In the genomic region with DNA sequence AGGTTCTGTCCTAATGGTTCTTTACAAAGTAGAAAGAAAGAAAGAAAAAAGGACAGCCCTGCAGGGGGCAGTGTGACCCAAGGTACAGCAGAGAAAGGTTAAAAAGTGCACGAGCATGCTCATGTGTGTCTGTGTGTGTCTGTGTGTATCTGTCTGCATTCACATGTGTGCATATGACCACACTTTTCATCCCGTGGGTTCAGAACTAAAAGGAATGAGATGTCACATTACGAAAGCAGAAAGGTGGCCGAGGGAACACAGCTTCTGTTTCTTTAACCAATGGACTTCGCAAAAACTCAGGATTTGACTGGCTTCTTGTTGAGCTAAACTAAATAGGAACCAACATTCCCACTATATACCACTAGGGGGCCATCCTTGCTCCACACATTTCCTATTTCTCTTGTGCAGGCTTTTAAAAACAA, we compare ENCODE assay signal across 9 mouse cellular contexts. TPM values are rescaled to one million over a fixed set of nuclear protein-coding genes. Genes with fewer than 3 reads are reported as not detected.
A peak's percentile ranks its signal among the peaks of the same experiment; 100 is the strongest.
DNase-seq lines count a peak whose midpoint lies in the region; ATAC-seq and TF ChIP-seq lines count a peak whose summit lies in the region.
"Had no signal": no experiment of that assay in that cellular context is flagged by ENCODE, and none has a peak within 500 bp of the region (broad histone marks: within the 10 kb centered on the region; RNA-seq: fewer than 3 reads in every experiment).

No protein-coding gene starts in this region.

- WGBS in midbrain, embryonic 10.5 days, result 22% methylated on average over 5 of the region's 5 CpGs
- 24% methylated on average over 5 of the region's 5 CpGs for WGBS in midbrain, embryonic 13.5 days
- WGBS in bone marrow, adult 2 months, result 22% methylated on average over 5 of the region's 5 CpGs
- 13% methylated on average over 5 of the region's 5 CpGs for WGBS in liver, embryonic 14.5 days (ENCODE audit: insufficient replicate concordance)

- H3K27me3 ChIP-seq in midbrain, embryonic 10.5 days (ENCODE audit: low read depth, poor library complexity, severe bottlenecking), result no peaks in the 10 kb centered on the region
- H3K27me3 ChIP-seq in midbrain, embryonic 13.5 days, result no peaks in the 10 kb centered on the region
- H3K27me3 ChIP-seq in liver, embryonic 14.5 days (ENCODE audit: control insufficient read depth, insufficient read depth, low read length), result no peaks in the 10 kb centered on the region
- H3K27me3 ChIP-seq: limb, embryonic 13.5 days had no signal

- peak; percentile 56 for TF ChIP-seq CTCF in bone marrow, adult 2 months (IDR thresholded peaks at IDR 0.05; ENCODE audit: control insufficient read depth, insufficient read depth, low read length)
- peak; percentile 75 for TF ChIP-seq CTCF in liver, embryonic 14.5 days (IDR thresholded peaks at IDR 0.05; ENCODE audit: low read depth)

- no peak overlapping the region for H3K4me3 ChIP-seq in midbrain, embryonic 10.5 days
- H3K4me3 ChIP-seq in midbrain, embryonic 13.5 days (replicated peaks), result no peak overlapping the region
- no peak overlapping the region for H3K4me3 ChIP-seq in bone marrow, adult 2 months (replicated peaks; ENCODE audit: control insufficient read depth, low read depth, low read length)
- H3K4me3 ChIP-seq in liver, embryonic 14.5 days (ENCODE audit: insufficient read depth in 1 of 2, low read depth in 2 of 2, low read length in 2 of 2), result no peak overlapping the region
- H3K4me3 ChIP-seq: limb, embryonic 13.5 days had no signal

- no peak for TF ChIP-seq POLR2A in bone marrow, adult 2 months (IDR thresholded peaks at IDR 0.05; ENCODE audit: borderline replicate concordance, control insufficient read depth, low read depth, low read length)

- no peaks in the 10 kb centered on the region for H3K9me3 ChIP-seq in midbrain, embryonic 10.5 days (replicated peaks)
- H3K9me3 ChIP-seq in midbrain, embryonic 13.5 days, result no peaks in the 10 kb centered on the region
- H3K9me3 ChIP-seq in liver, embryonic 14.5 days (ENCODE audit: control insufficient read depth, low read length), result no peaks in the 10 kb centered on the region
- H3K9me3 ChIP-seq: limb, embryonic 13.5 days had no signal

- peak; percentile 36 for DNase-seq in cerebellum, adult 8-10 months
- no peak for DNase-seq in cerebellum, adult 11-12 months
- peak; percentile 50 for DNase-seq in midbrain, embryonic 10.5 days (ENCODE audit: low spot score)
- peak; percentile 70 for DNase-seq in heart, postnatal 4 days
- DNase-seq in liver, embryonic 14.5 days (ENCODE audit: low read depth in 3 of 3, low spot score in 3 of 3), result peak; percentile 27 to 48 (median 29)
- DNase-seq in retina, postnatal 1 day, result peak; percentile 77

- H3K27ac ChIP-seq in midbrain, embryonic 10.5 days (replicated peaks), result no peak overlapping the region
- H3K27ac ChIP-seq in midbrain, embryonic 13.5 days, result no peak overlapping the region
- no peak overlapping the region for H3K27ac ChIP-seq in bone marrow, adult 2 months (ENCODE audit: control insufficient read depth, insufficient read depth, low read depth, low read length, poor library complexity)
- H3K27ac ChIP-seq in liver, embryonic 14.5 days, result no peak overlapping the region
- H3K27ac ChIP-seq: limb, embryonic 13.5 days had no signal

- H3K4me2 ChIP-seq in midbrain, embryonic 13.5 days (replicated peaks), result no peak overlapping the region
- H3K4me2 ChIP-seq in liver, embryonic 14.5 days (ENCODE audit: low read depth), result no peak overlapping the region
- H3K4me2 ChIP-seq: limb, embryonic 13.5 days had no signal

- H3K36me3 ChIP-seq in midbrain, embryonic 10.5 days, result peaks cover 15% of the 10 kb centered on the region
- peaks cover 35% of the 10 kb centered on the region for H3K36me3 ChIP-seq in midbrain, embryonic 13.5 days
- no peaks in the 10 kb centered on the region for H3K36me3 ChIP-seq in liver, embryonic 14.5 days (replicated peaks; ENCODE audit: control insufficient read depth, insufficient read depth, low read depth)

- TF ChIP-seq EP300 in liver, embryonic 14.5 days (IDR thresholded peaks at IDR 0.05; ENCODE audit: low read depth), result no peak

- peaks cover 5% of the 10 kb centered on the region for H3K4me1 ChIP-seq in midbrain, embryonic 10.5 days
- no peaks in the 10 kb centered on the region; the same call in 1 of the 2 replicates for H3K4me1 ChIP-seq in midbrain, embryonic 13.5 days (replicated peaks)
- no peaks in the 10 kb centered on the region for H3K4me1 ChIP-seq in bone marrow, adult 2 months (ENCODE audit: control insufficient read depth, insufficient read depth, low read length)
- H3K4me1 ChIP-seq in liver, embryonic 14.5 days (replicated peaks; ENCODE audit: control insufficient read depth in 2 of 2, insufficient read depth in 2 of 2, low read length in 1 of 2), result no peaks in the 10 kb centered on the region
- H3K4me1 ChIP-seq: limb, embryonic 13.5 days had no signal

- no peak for ATAC-seq in midbrain, embryonic 13.5 days
- ATAC-seq in liver, embryonic 14.5 days (ENCODE audit: insufficient read depth), result no peak

- no peak overlapping the region for H3K9ac ChIP-seq in midbrain, embryonic 13.5 days (replicated peaks)
- H3K9ac ChIP-seq in liver, embryonic 14.5 days (replicated peaks), result no peak overlapping the region
- H3K9ac ChIP-seq: limb, embryonic 13.5 days had no signal

RNA-seq across cellular contexts. Expression of a gene that starts 24.6 kb away (rescaled TPM):
- 7.0 and 7.5 TPM in 2 replicates for polyA plus RNA-seq in midbrain, embryonic 10.5 days (2016; fragmentation: Nextera tagmentation; extraction: Ambion mirVana)
- 10.9 and 11.4 TPM in 2 replicates for polyA plus RNA-seq in midbrain, embryonic 13.5 days (2015; fragmentation: Nextera tagmentation; extraction: Ambion mirVana)
- 1.4 and 2.8 TPM in 2 replicates for polyA plus RNA-seq in bone marrow, adult 2 months (2011; ENCODE audit: insufficient read depth, insufficient read length, low replicate concordance, missing spikeins)
- 1 to 10 TPM; 7.0 to 8.8 TPM for total RNA-seq in heart, postnatal 4 days (2021)
- 1.6 TPM in 2 replicates for polyA plus RNA-seq in liver, embryonic 14.5 days (2012; rRNA removed)
- polyA plus RNA-seq in liver, embryonic 14.5 days (2014; fragmentation: Nextera tagmentation; extraction: Ambion mirVana), result 0.69 and 1.5 TPM in 2 replicates

RNA-seq across cellular contexts. Expression of a gene that starts 24.6 kb away (rescaled TPM):
- 165 and 177 TPM in 2 replicates for polyA plus RNA-seq in midbrain, embryonic 10.5 days (2016; fragmentation: Nextera tagmentation; extraction: Ambion mirVana)
- polyA plus RNA-seq in midbrain, embryonic 13.5 days (2015; fragmentation: Nextera tagmentation; extraction: Ambion mirVana), result 202 and 216 TPM in 2 replicates
- 36.0 and 37.0 TPM in 2 replicates for polyA plus RNA-seq in bone marrow, adult 2 months (2011; ENCODE audit: insufficient read depth, insufficient read length, low replicate concordance, missing spikeins)
- 10 to 100 TPM; 87.1 to 94.5 TPM for total RNA-seq in heart, postnatal 4 days (2021)
- 11.9 and 26.7 TPM in 2 replicates for polyA plus RNA-seq in liver, embryonic 14.5 days (2012; rRNA removed)
- 82.3 and 84.0 TPM in 2 replicates for polyA plus RNA-seq in liver, embryonic 14.5 days (2014; fragmentation: Nextera tagmentation; extraction: Ambion mirVana)

RNA-seq across cellular contexts. Expression of a gene that starts 51.3 kb away (rescaled TPM):
- 119 and 141 TPM in 2 replicates for polyA plus RNA-seq in midbrain, embryonic 10.5 days (2016; fragmentation: Nextera tagmentation; extraction: Ambion mirVana)
- polyA plus RNA-seq in midbrain, embryonic 13.5 days (2015; fragmentation: Nextera tagmentation; extraction: Ambion mirVana), result 154 and 171 TPM in 2 replicates
- 3.4 and 9.0 TPM in 2 replicates for polyA plus RNA-seq in bone marrow, adult 2 months (2011; ENCODE audit: insufficient read depth, insufficient read length, low replicate concordance, missing spikeins)
- total RNA-seq in heart, postnatal 4 days (2021), result 100 to 1,000 TPM; 127 to 136 TPM
- polyA plus RNA-seq in liver, embryonic 14.5 days (2012; rRNA removed), result 3.4 and 4.7 TPM in 2 replicates
- 21.4 and 24.1 TPM in 2 replicates for polyA plus RNA-seq in liver, embryonic 14.5 days (2014; fragmentation: Nextera tagmentation; extraction: Ambion mirVana)
